In genomic region chr8:114527648-114528221, GRCm38 (mm10) we compare ENCODE assay signal across 23 mouse cellular contexts.
DNase-seq lines count a peak whose midpoint lies in the region; ATAC-seq and TF ChIP-seq lines count a peak whose summit lies in the region.
"Had no signal": no experiment of that assay in that cellular context is flagged by ENCODE, and none has a peak within 500 bp of the region (broad histone marks: within the 10 kb centered on the region; RNA-seq: fewer than 3 reads in every experiment).

No protein-coding gene starts in this region.

- H3K9ac ChIP-seq in hindbrain, embryonic 14.5 days: no peak overlapping the region
- no peak overlapping the region for H3K9ac ChIP-seq in hindbrain, embryonic 16.5 days (ENCODE audit: low read depth, low read length)
- no peak overlapping the region for H3K9ac ChIP-seq in forebrain, postnatal 0 days
- H3K9ac ChIP-seq in midbrain, embryonic 14.5 days (replicated peaks; ENCODE audit: low read length): no peak overlapping the region
- H3K9ac ChIP-seq: neural tube, embryonic 12.5 days; stomach, embryonic 15.5 days had no signal

- H3K9me3 ChIP-seq in hindbrain, embryonic 14.5 days (ENCODE audit: control insufficient read depth, low read length): no peaks in the 10 kb centered on the region
- no peaks in the 10 kb centered on the region for H3K9me3 ChIP-seq in hindbrain, embryonic 16.5 days (ENCODE audit: control insufficient read depth, low read length)
- no peaks in the 10 kb centered on the region for H3K9me3 ChIP-seq in forebrain, postnatal 0 days (ENCODE audit: low read length)
- H3K9me3 ChIP-seq in midbrain, embryonic 14.5 days (ENCODE audit: control insufficient read depth, low read length): no peaks in the 10 kb centered on the region
- H3K9me3 ChIP-seq: embryonic facial prominence, embryonic 10.5 days; neural tube, embryonic 12.5 days; stomach, embryonic 15.5 days had no signal

- no peaks in the 10 kb centered on the region for H3K27me3 ChIP-seq in hindbrain, embryonic 14.5 days (ENCODE audit: control insufficient read depth, insufficient read depth, low read length)
- no peaks in the 10 kb centered on the region; the same call in 1 of the 2 replicates for H3K27me3 ChIP-seq in hindbrain, embryonic 16.5 days (replicated peaks; ENCODE audit: control insufficient read depth, insufficient read depth, low read length)
- no peaks in the 10 kb centered on the region for H3K27me3 ChIP-seq in forebrain, postnatal 0 days (ENCODE audit: insufficient read depth, low read length)
- H3K27me3 ChIP-seq in midbrain, embryonic 14.5 days (ENCODE audit: control insufficient read depth, insufficient read depth, low read length): no peaks in the 10 kb centered on the region
- H3K27me3 ChIP-seq: neural tube, embryonic 12.5 days; stomach, embryonic 15.5 days had no signal

- no peak overlapping the region; the same call in 1 of the 2 replicates for H3K4me2 ChIP-seq in hindbrain, embryonic 14.5 days (replicated peaks)
- H3K4me2 ChIP-seq in hindbrain, embryonic 16.5 days (ENCODE audit: low read length): no peak overlapping the region
- no peak overlapping the region for H3K4me2 ChIP-seq in forebrain, postnatal 0 days (ENCODE audit: low read depth)
- peak overlapping the region; percentile 27 for H3K4me2 ChIP-seq in midbrain, embryonic 14.5 days (ENCODE audit: low read length)
- H3K4me2 ChIP-seq: heart, embryonic 11.5 days; neural tube, embryonic 12.5 days; stomach, embryonic 15.5 days had no signal

- H3K4me3 ChIP-seq in hindbrain, embryonic 14.5 days (replicated peaks; ENCODE audit: low read length): no peak overlapping the region
- no peak overlapping the region for H3K4me3 ChIP-seq in hindbrain, embryonic 16.5 days (ENCODE audit: low read length)
- no peak overlapping the region for H3K4me3 ChIP-seq in forebrain, postnatal 0 days (ENCODE audit: low read depth, low read length)
- H3K4me3 ChIP-seq in midbrain, embryonic 14.5 days (replicated peaks; ENCODE audit: low read depth, low read length): no peak overlapping the region
- H3K4me3 ChIP-seq: embryonic facial prominence, embryonic 10.5 days; layer of hippocampus, adult 2 months; neural tube, embryonic 12.5 days; stomach, embryonic 15.5 days had no signal

- peak; percentile 47 for DNase-seq in hindbrain, embryonic 14.5 days (ENCODE audit: low spot score)
- peak; percentile 21 for DNase-seq in lung, postnatal 10 days
- DNase-seq in lung, postnatal 14 days: no peak
- peak; percentile 18 for DNase-seq in forebrain, postnatal 0 days
- peak; percentile 71 for DNase-seq in midbrain, embryonic 14.5 days
- no peak for DNase-seq in embryo, embryonic 11 days
- no peak for DNase-seq in cerebellum, postnatal 14 days
- DNase-seq: adrenal gland, adult 2 months; cerebellum, adult 2 months; gastrocnemius, postnatal 14 days; heart, adult 11 months; kidney, adult 8-10 months; kidney, postnatal 14 days; layer of hippocampus, postnatal 36 days; right cerebral cortex, adult 18-20 months; right cerebral cortex, postnatal 4 days; thymus, postnatal 25 days had no signal

- no peaks in the 10 kb centered on the region for H3K36me3 ChIP-seq in hindbrain, embryonic 14.5 days (replicated peaks; ENCODE audit: control insufficient read depth, insufficient read depth)
- H3K36me3 ChIP-seq in hindbrain, embryonic 16.5 days (ENCODE audit: control insufficient read depth, insufficient read depth, low read length): no peaks in the 10 kb centered on the region
- no peaks in the 10 kb centered on the region for H3K36me3 ChIP-seq in forebrain, postnatal 0 days (ENCODE audit: insufficient read depth)
- no peaks in the 10 kb centered on the region for H3K36me3 ChIP-seq in midbrain, embryonic 14.5 days (ENCODE audit: control insufficient read depth, insufficient read depth, low read length)
- H3K36me3 ChIP-seq: embryonic facial prominence, embryonic 10.5 days; neural tube, embryonic 12.5 days; stomach, embryonic 15.5 days had no signal

- whole genome bisulfite sequencing in hindbrain, embryonic 14.5 days: 34% methylated on average over 12 of the region's 12 CpGs
- 42% methylated on average over 12 of the region's 12 CpGs for WGBS in hindbrain, embryonic 16.5 days
- 23% methylated on average over 12 of the region's 12 CpGs for WGBS in forebrain, postnatal 0 days
- WGBS in midbrain, embryonic 14.5 days: 29% methylated on average over 12 of the region's 12 CpGs

- TF ChIP-seq CTCF in forebrain, postnatal 0 days (IDR thresholded peaks at IDR 0.05; ENCODE audit: low read depth): no peak

- ATAC-seq in hindbrain, embryonic 14.5 days (ENCODE audit: low FRiP score): no peak
- no peak for ATAC-seq in hindbrain, embryonic 16.5 days
- ATAC-seq in forebrain, postnatal 0 days: no peak
- no peak for ATAC-seq in midbrain, embryonic 14.5 days (ENCODE audit: low FRiP score, low TSS enrichment)

- H3K27ac ChIP-seq in hindbrain, embryonic 14.5 days: no peak overlapping the region
- H3K27ac ChIP-seq in hindbrain, embryonic 16.5 days (ENCODE audit: low read depth, low read length): no peak overlapping the region
- H3K27ac ChIP-seq in forebrain, postnatal 0 days (ENCODE audit: low read depth, low read length): no peak overlapping the region
- peak overlapping the region; percentile 63 for H3K27ac ChIP-seq in midbrain, embryonic 14.5 days (replicated peaks; ENCODE audit: low read depth, low read length)
- H3K27ac ChIP-seq: embryonic facial prominence, embryonic 10.5 days; layer of hippocampus, adult 2 months; neural tube, embryonic 12.5 days; stomach, embryonic 15.5 days had no signal

- peaks cover 16% of the 10 kb centered on the region for H3K4me1 ChIP-seq in hindbrain, embryonic 14.5 days (replicated peaks; ENCODE audit: control insufficient read depth, insufficient read depth, low read length)
- no peaks in the 10 kb centered on the region; the same call in 1 of the 2 replicates for H3K4me1 ChIP-seq in hindbrain, embryonic 16.5 days (ENCODE audit: control insufficient read depth, insufficient read depth, low read depth, low read length)
- no peaks in the 10 kb centered on the region for H3K4me1 ChIP-seq in forebrain, postnatal 0 days (ENCODE audit: insufficient read depth)
- peaks cover 29% of the 10 kb centered on the region for H3K4me1 ChIP-seq in midbrain, embryonic 14.5 days (ENCODE audit: control insufficient read depth, insufficient read depth, low read length)
- H3K4me1 ChIP-seq: neural tube, embryonic 12.5 days; stomach, embryonic 15.5 days had no signal

Comparison
In these comparisons a context has a peak if more than half of its experiments do, and no peak if none do; other contexts are left out.
1. DNase-seq: peak in hindbrain, embryonic 14.5 days (single experiment), lung, postnatal 10 days (single experiment), forebrain, postnatal 0 days (single experiment) and midbrain, embryonic 14.5 days (single experiment); none in lung, postnatal 14 days (single experiment), embryo, embryonic 11 days (single experiment) and cerebellum, postnatal 14 days (0 of 2).